Mouse (Mus musculus) erythroid progenitor cell, adult 5-6 weeks (primary cell): ENCODE data around the gene Nxpe5. TPM values are rescaled to one million over a fixed set of nuclear protein-coding genes. Genes with fewer than 3 reads are reported as not detected.
"Not testable (repeated sequence)": the region's sequence is repeated elsewhere in the genome, so short reads cannot be mapped to it uniquely, and the experiment has no call there.

ENCODE experiments used
- ATAC-seq: replicated peaks from 2 replicates; pipeline ENCODE4 v1.8.0; 2016; ENCODE audit warnings: moderate number of reproducible peaks, mild to moderate bottlenecking, moderate TSS enrichment, inconsistent platforms; ENCODE audit not compliant: poor library complexity, low FRiP score, severe bottlenecking
- total RNA-seq, 2 experiments: library from RNA; stranded (forward) in 1 of 2; stranded (reverse) in 1 of 2; fragments of 150-400 nt in 1 of 2; fragments of 186-747, 209-891 nt in 1 of 2; gene quantifications; 2 replicates each; pipeline versions ENCODE4 v1.2.3 to v1.2.4; 2015 to 2017; ENCODE audit warnings: low replicate concordance in 2 of 2

Gene Nxpe5
- total RNA-seq (2015; ENCODE audit: low replicate concordance) (0.84 and 1.1 TPM in 2 replicates), total RNA-seq (2017; ENCODE audit: low replicate concordance) (0.39 TPM in 1 of 2 replicates, not detected in the other)

DNA sequence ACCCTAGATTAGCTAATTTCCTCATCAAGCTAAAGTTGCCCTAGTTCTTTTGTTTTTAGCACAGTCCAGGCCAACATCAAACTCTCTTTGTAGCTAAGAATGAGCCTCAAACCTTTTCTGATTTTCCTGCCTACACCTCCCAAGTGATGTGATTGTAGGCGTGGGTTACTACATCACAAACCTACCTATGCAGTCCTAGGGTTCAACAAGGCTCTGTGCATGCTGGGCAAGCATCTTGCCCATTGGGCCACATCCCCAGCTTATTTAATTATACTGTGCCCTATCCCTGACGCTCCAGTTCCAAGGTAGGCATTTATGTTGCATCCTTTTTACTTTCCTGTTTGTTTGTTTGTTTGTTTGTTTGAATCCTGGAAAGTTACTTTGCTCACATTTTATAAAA, at the start of gene Nxpe5:
Gene Nxpe5 (plus strand): TSS at position 199 of the 400 bp plus-strand sequence.
- no peak for ATAC-seq

DNA sequence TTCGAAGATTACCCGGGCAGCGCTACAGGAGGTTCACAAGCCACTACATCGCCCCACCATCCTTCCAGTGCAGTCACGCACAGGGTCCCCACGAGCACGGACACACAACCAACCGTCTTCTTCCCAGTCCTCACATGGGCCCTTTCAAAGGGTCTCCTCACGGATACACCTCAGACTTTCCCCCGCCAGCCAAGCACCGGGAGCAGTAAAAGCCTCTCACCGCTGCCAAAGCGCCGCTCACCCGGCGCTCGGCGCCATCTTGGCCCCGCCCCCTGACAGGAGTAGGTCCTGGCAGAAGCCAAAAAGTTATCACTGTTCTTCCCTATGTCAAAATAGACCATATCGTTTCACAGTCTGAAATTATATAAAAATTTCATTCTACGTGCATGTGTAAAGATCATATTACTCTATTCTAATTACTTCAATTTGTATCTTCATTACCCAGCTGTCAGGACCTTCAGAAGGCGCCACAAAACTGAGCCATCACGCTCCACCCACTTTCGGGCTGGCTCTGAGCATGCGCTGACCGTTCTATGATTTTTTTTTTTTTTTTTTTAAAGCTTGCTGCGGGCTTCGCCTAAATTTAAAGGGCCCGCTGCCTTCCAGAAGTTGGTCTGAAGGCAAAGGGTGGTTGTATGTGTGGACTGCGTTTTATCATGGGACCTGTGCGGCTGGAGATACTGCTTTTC, 38.6 kb upstream of the Nxpe5 start, which contains the start of the genes Taf6 and Cnpy4:
Gene Taf6 (minus strand): TSS at position 502 of the 689 bp plus-strand sequence.
Gene Cnpy4 (plus strand): TSS at position 536 of the 689 bp plus-strand sequence.
- peak; percentile 86 for ATAC-seq

DNA sequence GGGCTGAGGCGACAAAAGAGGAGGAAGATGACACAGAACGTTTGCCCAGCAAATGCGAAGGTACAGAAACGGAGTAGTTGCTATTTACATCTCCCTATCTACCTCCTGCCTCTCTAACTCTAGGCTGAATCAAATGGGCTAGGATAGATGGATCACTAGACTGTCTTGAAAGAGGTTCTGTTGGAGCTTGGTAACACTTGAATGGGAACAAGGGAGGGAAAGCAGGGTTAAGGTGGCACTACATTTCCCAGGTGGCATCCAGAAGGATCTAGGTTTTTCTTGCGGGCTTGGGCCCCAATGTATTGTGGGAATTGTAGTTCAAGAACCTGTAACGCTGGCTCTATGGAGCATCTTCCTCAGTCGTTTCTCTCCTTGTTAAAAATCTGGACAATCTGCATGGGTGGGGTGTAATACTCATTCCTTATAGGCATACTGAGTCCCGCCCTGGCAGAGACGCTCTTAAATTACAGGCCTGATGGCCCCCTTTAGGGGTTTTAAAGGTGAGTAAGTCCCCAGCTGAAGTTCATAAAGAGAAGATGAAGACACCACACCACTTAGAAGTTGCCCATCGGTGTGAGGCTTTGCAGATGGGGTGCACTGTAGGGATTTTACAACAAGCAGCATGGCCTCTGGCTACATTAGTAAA, 37.9 kb upstream of the Nxpe5 start:
- peak; percentile 86 for ATAC-seq

DNA sequence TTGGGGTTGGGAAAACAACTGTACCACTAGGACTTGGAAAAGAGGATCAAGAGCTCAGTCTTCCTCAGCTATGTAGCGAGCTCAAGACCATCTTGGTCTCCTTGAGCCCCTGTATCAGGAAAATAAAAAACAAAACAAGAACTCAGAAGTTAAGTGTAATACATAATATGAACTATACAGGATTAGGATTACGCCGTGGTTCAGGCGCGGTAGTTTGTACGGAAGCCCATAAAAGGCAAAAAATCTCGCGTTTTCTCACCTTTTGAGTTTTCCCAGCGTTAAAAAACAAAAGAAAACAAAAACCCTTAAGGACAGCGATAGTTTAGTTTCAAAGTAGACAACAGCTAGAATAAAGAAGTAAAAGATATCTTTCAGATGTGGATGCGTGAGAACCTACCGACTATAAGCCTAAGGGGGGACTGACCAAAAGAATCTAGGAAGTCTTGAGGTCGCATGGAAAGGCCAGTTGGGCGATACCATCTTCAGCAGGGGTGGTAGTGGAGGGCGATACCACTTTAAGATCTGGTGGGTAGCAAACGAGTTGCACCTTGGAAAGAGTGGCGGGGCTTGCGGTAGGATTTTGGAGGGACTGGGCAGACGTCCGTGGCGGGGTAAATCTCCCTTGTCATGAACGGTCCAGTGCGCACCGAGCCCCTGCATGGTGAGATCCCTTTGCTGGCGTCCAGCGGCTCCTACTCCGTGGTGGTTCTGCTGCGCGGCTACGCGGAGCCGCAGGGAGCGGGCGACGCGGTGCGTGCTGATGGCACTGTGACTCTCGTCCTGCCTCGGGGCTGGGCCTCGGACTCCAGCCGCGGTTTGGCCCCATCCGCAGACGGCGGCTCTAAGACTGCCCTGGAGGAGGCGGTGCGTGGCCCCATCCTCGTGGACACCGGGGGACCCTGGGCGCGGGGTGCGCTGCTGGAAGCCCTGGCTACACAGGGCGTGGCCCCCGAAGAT, 31.6 kb upstream of the Nxpe5 start, which contains the start of gene Mblac1:
Gene Mblac1 (plus strand): TSS at position 544 of the 957 bp plus-strand sequence.
- ATAC-seq: peak; percentile 92

DNA sequence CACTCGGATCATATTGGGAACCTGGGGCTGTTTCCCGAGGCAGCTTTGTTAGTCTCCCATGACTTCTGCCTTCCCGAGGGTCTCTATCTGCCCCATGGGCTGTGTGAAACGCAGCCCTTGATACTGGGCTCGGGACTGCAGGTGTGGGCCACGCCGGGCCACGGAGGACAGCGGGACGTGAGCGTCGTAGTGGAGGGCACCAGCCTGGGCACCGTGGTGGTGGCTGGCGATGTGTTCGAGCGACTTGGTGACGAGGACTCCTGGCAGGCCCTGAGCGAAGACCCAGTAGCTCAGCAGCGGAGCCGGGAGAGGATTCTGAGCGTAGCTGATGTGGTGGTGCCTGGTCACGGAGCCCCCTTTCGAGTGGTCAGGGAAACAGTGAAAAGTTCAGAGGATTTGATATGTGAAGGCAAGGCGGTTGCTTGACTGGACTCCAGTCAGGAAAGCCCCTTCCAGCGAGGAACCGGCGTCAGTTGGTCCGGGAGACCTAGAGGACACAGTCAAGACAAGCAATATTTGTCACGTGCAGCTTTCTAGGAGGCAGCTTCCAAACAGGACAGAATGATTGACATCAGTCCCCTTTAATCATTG, 30.8 kb upstream of the Nxpe5 start:
- peak; percentile 32; the same call in 1 of the 2 replicates for ATAC-seq

DNA sequence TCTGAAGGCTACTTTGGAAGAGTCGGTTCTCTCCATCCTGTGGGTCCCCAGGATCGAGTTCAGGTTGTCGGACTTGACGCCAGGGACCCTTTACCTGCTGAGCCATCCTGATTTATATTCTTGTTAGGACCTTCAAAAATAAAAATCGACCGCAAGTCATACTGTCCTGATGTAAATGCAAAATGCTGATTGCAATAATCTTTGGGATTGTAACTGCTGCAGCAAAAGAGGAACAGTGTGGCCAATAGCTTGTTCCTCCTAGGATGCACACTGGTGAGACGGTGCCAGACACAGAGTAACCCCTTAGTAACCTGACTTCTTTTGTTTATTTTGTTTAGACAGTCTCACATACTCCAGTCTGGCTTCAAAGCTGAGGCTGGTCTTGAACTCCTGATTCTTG, 30.2 kb upstream of the Nxpe5 start:
- no peak for ATAC-seq

DNA sequence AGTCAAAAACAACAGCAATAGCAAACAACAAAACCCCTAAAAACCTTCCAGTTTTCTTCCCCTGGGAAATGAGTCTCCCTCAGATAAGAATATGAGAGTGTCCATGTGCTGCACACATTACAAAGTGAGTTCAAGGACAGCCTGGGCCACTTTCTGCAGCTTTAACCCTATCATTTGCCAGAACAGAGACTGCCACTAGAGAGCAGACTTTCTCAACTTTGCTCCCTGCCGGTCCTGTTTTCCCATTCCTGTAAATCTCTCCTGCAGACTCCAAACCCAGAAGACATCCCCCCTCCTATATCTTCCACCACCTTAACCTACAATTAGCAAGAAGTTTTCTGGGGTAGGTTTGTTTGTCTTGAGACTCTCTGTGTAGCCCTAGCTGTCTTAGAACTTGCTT, 26.1 kb upstream of the Nxpe5 start:
- no peak for ATAC-seq

DNA sequence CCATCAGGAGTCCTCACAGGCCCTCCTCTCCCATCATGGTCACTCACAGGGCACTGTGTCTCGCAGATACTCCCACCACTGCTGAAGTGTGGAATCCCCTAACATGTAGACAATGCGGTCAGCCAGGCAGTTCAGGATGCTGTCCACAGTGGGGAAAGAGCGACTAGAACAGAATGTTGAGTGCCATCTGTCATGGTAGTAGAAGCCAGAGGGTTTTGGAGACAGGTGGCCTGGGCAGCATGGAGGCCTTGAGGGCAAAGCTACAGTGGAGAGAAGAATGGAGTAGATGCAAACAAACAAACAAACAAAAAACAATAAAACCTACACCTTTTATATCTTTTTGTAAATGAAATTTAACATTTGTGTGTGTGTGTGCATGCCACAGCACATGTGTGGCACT, 23.6 kb upstream of the Nxpe5 start:
- ATAC-seq: no peak

DNA sequence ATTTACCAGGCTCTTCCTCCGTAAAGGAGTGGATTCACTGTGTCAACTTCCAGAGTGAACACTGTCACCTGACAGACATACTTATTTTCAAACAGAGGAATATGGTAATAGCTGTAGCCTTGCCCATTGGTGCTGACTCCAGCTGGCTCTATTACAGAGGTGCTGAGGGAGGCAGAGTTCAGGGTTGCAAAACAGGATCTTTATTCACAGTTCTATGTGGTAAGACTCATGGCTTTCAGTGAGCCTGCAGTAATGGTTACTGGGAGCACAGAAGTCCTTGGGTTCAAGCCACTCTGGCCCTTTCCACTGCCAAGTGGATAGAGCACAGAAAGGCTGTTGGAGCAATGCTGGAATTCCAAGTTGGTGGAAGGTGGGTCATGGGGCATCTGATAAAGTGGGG, 18.4 kb upstream of the Nxpe5 start:
- no peak for ATAC-seq

DNA sequence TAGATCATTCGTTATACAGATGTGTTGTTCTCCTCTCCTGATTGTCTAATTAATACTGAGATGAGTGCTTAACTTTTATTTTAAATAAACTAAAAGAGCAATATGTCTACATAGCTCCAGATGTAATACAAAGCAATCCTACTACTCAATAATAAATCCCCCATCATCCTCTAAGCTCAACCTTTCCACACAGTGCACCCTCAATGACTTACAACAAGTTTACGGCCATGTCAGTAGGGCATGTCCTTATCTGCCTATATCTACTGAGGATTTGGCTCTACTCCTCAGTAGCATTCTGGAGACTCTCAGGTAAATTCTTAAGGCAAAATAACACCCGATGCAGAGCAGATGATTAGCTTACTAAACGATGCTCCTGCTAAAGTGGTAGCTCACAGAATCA, 17.8 kb upstream of the Nxpe5 start:
- no peak for ATAC-seq

DNA sequence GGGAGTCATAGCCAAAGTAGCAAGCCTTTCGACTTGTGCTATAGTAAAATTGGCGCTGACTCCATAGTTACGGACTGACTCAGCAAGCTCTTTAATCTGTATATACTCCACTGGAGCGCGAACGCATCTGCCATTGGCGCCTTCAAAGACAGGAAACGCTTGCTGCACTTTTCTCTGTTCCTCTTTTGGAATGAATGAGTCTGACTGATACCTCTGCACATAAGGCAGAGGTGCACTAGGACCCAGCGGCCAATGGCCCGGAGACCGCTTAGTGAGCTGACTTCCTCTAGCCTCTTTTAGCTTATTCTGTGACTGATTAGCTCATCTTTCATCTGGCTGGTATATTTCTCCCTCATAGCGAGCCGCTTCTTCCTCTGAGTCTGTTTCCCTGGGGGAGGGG, 9.1 kb upstream of the Nxpe5 start:
- not testable (repeated sequence) for ATAC-seq

DNA sequence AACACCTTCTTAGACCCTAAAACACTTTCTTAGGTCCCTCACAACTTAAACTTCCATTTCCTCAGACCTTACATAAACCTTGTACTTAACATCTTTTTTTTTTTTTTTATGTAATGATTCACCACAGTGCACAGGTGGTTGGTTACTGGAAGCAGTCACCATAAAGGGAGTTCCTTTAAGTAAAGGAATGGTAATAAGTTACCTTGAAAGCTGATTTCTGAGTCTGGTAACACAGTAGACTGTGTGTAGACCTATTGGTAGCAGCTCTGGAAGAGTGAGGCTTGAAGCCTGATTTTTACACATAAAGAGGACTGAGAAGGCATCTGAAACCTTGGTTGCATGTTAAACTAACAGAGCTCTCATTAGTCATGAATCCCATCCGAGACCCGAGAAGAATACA, 5.8 kb upstream of the Nxpe5 start:
- no peak for ATAC-seq

DNA sequence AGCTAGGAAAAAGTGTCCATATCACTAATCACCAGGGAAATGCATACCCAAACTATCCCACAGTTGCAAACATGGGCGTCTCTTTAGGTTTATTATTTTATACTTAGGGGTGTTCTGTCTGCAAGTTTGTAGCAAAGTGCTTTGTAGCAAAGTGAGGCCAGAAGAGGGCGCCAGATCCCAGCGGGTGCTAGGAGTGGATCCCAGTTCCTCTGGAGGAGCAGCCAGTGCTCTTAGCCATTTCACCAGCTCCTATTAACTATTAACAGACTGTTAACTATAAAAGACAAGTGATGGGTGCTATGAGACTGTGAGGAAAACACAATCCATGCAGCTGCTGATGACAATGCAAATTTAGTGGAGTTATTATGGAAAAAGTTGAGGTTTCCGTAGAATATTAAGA, 3.6 kb upstream of the Nxpe5 start:
- 0 out of 2 replicates have a peak, but pooled peaks have one; percentile 57 for ATAC-seq

DNA sequence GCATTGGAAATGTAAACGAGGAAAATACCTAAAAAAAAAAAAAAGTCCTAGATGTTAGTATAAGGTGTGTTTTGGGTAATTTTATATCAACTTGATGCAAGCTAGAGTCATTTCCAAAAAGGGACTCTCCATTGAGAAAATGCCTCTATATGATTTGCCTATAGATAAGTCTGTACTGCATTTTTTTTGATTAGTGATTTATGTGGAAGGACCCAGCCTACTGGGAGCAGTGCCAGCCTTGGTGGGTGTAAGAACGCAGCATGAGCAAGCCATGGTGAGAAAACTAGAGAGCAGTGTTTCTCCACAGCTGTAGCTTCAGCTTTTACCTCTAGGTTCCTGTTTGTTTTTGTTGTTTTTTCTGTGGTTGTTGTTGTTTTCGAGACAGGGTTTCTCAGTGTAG, 2.4 kb upstream of the Nxpe5 start:
- no peak for ATAC-seq

DNA sequence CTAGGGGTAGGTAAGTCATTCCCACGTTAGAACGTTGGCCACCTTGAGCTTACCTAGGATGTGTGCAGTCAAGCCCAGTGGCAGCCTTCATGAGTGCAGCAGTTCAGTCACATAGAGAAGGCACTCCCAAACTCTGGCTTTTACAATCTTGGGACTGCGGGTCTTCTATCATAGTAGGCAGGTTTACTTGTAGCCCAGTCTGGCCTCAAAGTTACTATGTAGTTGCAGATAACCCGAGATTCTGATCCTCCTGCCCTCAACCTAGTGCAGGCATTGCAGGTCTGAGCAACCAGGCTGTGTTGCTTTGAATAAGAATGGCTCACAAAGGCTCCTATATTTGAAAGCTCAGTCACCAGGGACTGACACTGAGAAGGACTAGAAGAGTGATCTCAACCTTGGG, 793 bp downstream of the Nxpe5 start:
- ATAC-seq: no peak

DNA sequence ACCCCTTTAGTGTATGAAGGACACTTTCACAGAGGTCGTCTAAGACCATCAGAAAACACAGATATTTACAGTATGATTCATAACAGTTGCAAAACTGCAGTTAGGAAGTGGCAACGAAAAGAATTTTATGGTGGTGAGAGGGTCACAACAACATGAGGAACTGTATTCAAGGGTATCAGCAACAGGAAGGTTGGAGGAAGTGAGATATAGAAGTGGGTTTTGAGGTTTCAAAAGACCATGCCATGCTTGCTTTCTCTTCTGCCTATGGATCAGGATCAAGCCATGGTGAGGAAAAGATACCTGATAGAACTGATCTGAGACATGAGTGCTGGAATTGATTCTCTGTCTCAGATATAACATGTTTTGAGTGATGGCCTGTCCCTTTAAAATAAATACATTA, 1.7 kb downstream of the Nxpe5 start:
- no peak for ATAC-seq

DNA sequence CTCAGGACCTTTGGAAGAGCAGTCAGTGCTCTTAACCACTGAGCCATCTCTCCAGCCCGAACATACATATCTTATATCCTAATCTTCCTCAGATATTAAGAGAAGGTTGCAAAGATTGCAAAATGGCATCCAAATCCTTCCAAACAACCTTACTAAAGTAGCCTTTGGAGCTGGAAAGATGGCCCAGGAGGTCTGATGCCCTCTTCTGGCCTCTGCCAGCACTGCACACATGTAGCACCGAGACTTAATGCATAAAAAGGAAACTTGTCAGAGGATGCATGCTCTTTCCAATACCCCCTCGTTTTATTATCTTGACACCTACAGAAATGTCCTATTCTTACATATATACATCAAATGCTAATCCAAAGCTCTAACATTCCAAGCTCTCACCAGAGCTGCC, 2.3 kb downstream of the Nxpe5 start:
- ATAC-seq: peak; percentile 57; the same call in 1 of the 2 replicates

DNA sequence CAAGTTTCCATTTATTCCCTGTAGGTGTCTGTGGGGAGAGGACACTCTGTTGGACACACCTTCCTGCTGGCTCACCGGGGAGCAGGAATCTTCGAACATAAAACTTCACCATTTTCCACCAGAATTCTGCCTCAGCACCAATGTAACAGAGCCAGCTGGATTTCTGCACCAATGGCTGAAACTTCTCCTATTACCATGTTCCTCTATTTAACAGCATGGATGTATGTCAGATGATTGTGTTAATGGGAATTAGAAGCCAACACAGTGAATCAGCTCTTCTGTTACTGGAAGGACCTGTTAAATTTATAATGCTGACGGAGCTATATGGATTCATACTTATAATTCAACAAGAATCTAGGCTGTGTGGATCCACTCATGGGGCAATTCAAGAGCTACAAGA, 3.8 kb downstream of the Nxpe5 start:
- ATAC-seq: no peak

DNA sequence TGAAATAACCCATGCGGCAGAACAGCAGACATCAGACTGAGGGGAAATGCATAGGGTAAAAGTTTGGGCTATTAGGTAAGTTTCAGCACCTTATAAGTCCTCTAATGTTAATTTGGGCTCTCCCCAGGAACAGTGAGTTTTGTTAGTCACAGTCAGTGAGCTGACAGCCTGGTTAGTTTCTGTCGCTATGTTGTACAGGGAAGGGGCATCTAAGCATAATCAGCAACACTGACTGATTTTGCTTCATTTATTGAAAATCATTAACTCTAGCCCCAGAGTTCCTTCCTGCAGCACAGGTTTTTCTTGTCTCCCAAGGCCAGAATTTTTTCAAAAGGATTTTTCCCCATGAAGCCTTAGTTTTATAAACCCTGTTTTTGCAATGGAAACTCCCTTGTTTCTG, 8.1 kb downstream of the Nxpe5 start:
- no peak for ATAC-seq

DNA sequence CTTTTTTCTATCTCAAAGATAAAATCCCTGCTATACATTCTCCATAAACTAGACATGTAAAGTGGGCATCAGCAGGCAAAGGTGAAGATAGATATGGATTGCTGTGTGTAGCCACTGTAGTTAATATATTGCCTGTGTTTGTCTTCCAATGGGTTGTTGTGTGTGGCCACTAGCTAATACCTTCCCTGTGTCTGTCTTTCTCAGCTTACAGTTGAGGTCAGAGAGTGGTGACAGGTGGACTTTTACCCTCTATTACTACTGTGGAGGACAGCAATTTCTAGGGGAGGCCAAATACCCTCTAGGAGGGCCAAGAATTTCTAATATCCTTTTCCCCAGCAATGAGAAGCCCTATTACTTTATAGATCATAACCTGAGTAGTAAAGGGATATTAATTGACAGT, 8.5 kb downstream of the Nxpe5 start:
- ATAC-seq: no peak
